Mouse (Mus musculus): Measurements from ENCODE around the gene Peg10. TPM values are rescaled to one million over a fixed set of nuclear protein-coding genes. Genes with fewer than 3 reads are reported as not detected.
"Not testable (repeated sequence)": the region's sequence is repeated elsewhere in the genome, so short reads cannot be mapped to it uniquely, and the experiment has no call there.

Peg10 gene
- total and polyA plus RNA-seq, 2 experiments from 2014 or later, result 0.42 to 6.5 TPM

- Histone ChIP-seq H3K9me3 (replicated peaks; ENCODE audit: control insufficient read depth, low read length) (no peaks in the 10 kb centered on the region), H3K36me3 (replicated peaks; ENCODE audit: control insufficient read depth, insufficient read depth, low read length) (no peaks in the 10 kb centered on the region), H3K4me3 (ENCODE audit: low read depth, low read length) (no peak overlapping the region), H3K4me2 (ENCODE audit: low read depth, low read length) (no peak overlapping the region), H3K27me3 (ENCODE audit: control insufficient read depth, insufficient read depth, low read length) (no peaks in the 10 kb centered on the region), H3K9ac (replicated peaks; ENCODE audit: low read depth, low read length) (no peak overlapping the region), H3K27ac (ENCODE audit: low read depth) (no peak overlapping the region), H3K4me1 (ENCODE audit: control insufficient read depth, insufficient read depth) (no peaks in the 10 kb centered on the region)
- ATAC-seq (ENCODE audit: insufficient read depth, low read depth), result no peak
- 61% methylated on average over 1 of the region's 1 CpGs for WGBS
- DNase-seq (ENCODE audit: low spot score), result no peak
- TF ChIP-seq CTCF (IDR thresholded peaks at IDR 0.05; ENCODE audit: low read depth) (no peak), EP300 (IDR thresholded peaks at IDR 0.05; ENCODE audit: low read depth) (no peak)
Measured at GRCm38 (mm10) chr6:4796281-4796680, 49.2 kb downstream of the Peg10 start.

- H3K36me3 ChIP-seq (replicated peaks; ENCODE audit: control insufficient read depth, insufficient read depth, low read length); H3K27me3 ChIP-seq (ENCODE audit: control insufficient read depth, insufficient read depth, low read length); H3K27ac ChIP-seq (ENCODE audit: low read depth); H3K9me3 ChIP-seq (replicated peaks; ENCODE audit: control insufficient read depth, low read length); H3K4me2 ChIP-seq (ENCODE audit: low read depth, low read length); H3K9ac ChIP-seq (replicated peaks; ENCODE audit: low read depth, low read length); ATAC-seq (ENCODE audit: insufficient read depth, low read depth); H3K4me3 ChIP-seq (ENCODE audit: low read depth, low read length); DNase-seq (ENCODE audit: low spot score); H3K4me1 ChIP-seq (ENCODE audit: control insufficient read depth, insufficient read depth): not testable (repeated sequence)
Measured at GRCm38 (mm10) chr6:4797317-4797716, 50.2 kb downstream of the Peg10 start.

DNA sequence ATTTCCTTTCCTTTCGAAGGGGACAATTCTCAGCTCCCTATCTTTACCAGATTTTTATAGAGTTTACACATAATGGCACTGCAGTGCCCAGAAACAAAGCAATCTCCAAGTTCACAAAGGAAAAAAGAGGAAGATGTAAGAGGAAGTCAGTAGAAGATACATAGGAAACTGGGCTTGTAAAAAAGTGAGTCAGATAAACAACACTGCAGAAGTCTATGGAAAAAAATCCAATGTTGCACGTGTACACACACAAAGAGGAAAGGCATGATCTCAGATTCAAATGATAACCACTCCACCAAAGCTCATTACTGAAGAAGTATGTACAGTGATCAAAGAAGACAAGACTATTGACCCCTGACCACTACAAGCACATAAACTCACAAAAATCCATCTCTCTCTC lies 51.3 kb downstream of the Peg10 start:
- no peak overlapping the region for H3K9ac ChIP-seq (replicated peaks; ENCODE audit: low read depth, low read length)
- no peak overlapping the region for H3K27ac ChIP-seq (ENCODE audit: low read depth)
- no peaks in the 10 kb centered on the region for H3K27me3 ChIP-seq (ENCODE audit: control insufficient read depth, insufficient read depth, low read length)
- TF ChIP-seq EP300 (IDR thresholded peaks at IDR 0.05; ENCODE audit: low read depth) (no peak), CTCF (IDR thresholded peaks at IDR 0.05; ENCODE audit: low read depth) (no peak)
- ATAC-seq (ENCODE audit: insufficient read depth, low read depth) (no peak), DNase-seq (ENCODE audit: low spot score) (no peak)
- H3K4me2 ChIP-seq (ENCODE audit: low read depth, low read length), result no peak overlapping the region
- H3K4me3 ChIP-seq (ENCODE audit: low read depth, low read length), result no peak overlapping the region
- no peaks in the 10 kb centered on the region for H3K4me1 ChIP-seq (ENCODE audit: control insufficient read depth, insufficient read depth)
- 39% methylated on average over 2 of the region's 2 CpGs for WGBS
- H3K9me3 ChIP-seq (replicated peaks; ENCODE audit: control insufficient read depth, low read length), result no peaks in the 10 kb centered on the region
- no peaks in the 10 kb centered on the region for H3K36me3 ChIP-seq (replicated peaks; ENCODE audit: control insufficient read depth, insufficient read depth, low read length)

DNA sequence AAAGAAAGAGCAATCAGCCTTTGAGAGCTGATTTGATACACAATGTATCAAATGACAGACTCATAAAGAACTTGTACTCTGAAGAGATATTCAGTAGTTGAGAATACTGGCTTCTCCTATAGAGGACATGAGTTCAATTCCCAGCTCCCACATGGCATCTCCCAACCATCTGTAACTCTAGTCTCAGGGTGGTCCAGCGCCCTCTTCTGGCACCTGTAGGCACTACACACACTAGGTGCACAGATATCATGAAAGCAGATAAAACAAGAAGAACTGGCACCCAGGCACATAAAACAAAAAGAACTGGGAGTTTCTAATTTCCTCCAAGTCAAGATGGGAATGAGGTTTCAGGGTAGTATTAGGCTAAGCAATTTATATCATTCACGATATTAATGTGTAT lies 52.3 kb downstream of the Peg10 start:
- Histone ChIP-seq H3K9me3 (replicated peaks; ENCODE audit: control insufficient read depth, low read length) (no peaks in the 10 kb centered on the region), H3K27me3 (ENCODE audit: control insufficient read depth, insufficient read depth, low read length) (no peaks in the 10 kb centered on the region), H3K4me3 (ENCODE audit: low read depth, low read length) (no peak overlapping the region), H3K36me3 (replicated peaks; ENCODE audit: control insufficient read depth, insufficient read depth, low read length) (no peaks in the 10 kb centered on the region), H3K4me1 (ENCODE audit: control insufficient read depth, insufficient read depth) (no peaks in the 10 kb centered on the region), H3K9ac (replicated peaks; ENCODE audit: low read depth, low read length) (no peak overlapping the region), H3K4me2 (ENCODE audit: low read depth, low read length) (no peak overlapping the region), H3K27ac (ENCODE audit: low read depth) (no peak overlapping the region)
- TF ChIP-seq EP300 (IDR thresholded peaks at IDR 0.05; ENCODE audit: low read depth) (no peak), CTCF (IDR thresholded peaks at IDR 0.05; ENCODE audit: low read depth) (no peak)
- ATAC-seq (ENCODE audit: insufficient read depth, low read depth) (no peak), DNase-seq (ENCODE audit: low spot score) (no peak)
- WGBS, result 65% methylated on average over 2 of the region's 2 CpGs

GRCm38 (mm10) chr6:4806981-4807380 lies 59.9 kb downstream of the Peg10 start:
- Histone ChIP-seq H3K4me2 (ENCODE audit: low read depth, low read length) (no peak overlapping the region), H3K27ac (ENCODE audit: low read depth) (no peak overlapping the region), H3K4me1 (ENCODE audit: control insufficient read depth, insufficient read depth) (no peaks in the 10 kb centered on the region), H3K27me3 (ENCODE audit: control insufficient read depth, insufficient read depth, low read length) (no peaks in the 10 kb centered on the region), H3K4me3 (ENCODE audit: low read depth, low read length) (no peak overlapping the region), H3K9ac (replicated peaks; ENCODE audit: low read depth, low read length) (no peak overlapping the region), H3K36me3 (replicated peaks; ENCODE audit: control insufficient read depth, insufficient read depth, low read length) (no peaks in the 10 kb centered on the region), H3K9me3 (replicated peaks; ENCODE audit: control insufficient read depth, low read length) (no peaks in the 10 kb centered on the region)
- no peak for ATAC-seq (ENCODE audit: insufficient read depth, low read depth)
- no peak for TF ChIP-seq CTCF (IDR thresholded peaks at IDR 0.05; ENCODE audit: low read depth)
- no peak for TF ChIP-seq EP300 (IDR thresholded peaks at IDR 0.05; ENCODE audit: low read depth)
- DNase-seq (ENCODE audit: low spot score), result no peak
- 73% methylated on average over 12 of the region's 12 CpGs for WGBS

Other genes with a start within 250 kb of the Peg10 start
- 357 and 430 TPM in 2 replicates for gene Col1a2, start 242.5 kb upstream of the Peg10 start, total RNA-seq (2014; rRNA removed; ENCODE audit: low replicate concordance)
- 197 and 212 TPM in 2 replicates for gene Col1a2, start 242.5 kb upstream of the Peg10 start, polyA plus RNA-seq (2015; fragmentation: Nextera tagmentation; extraction: Ambion mirVana)
- gene Casd1, start 146.5 kb upstream of the Peg10 start, total RNA-seq (2014; rRNA removed; ENCODE audit: low replicate concordance), result 44.6 and 47.5 TPM in 2 replicates
- gene Casd1, start 146.5 kb upstream of the Peg10 start, polyA plus RNA-seq (2015; fragmentation: Nextera tagmentation; extraction: Ambion mirVana), result 17.7 and 17.9 TPM in 2 replicates
- 31.3 and 36.6 TPM in 2 replicates for gene Sgce, start 99 bp upstream of the Peg10 start, total RNA-seq (2014; rRNA removed; ENCODE audit: low replicate concordance)
- 50.8 and 53.0 TPM in 2 replicates for gene Sgce, start 99 bp upstream of the Peg10 start, polyA plus RNA-seq (2015; fragmentation: Nextera tagmentation; extraction: Ambion mirVana)
- 11.3 and 11.6 TPM in 2 replicates for gene Ppp1r9a, start 155.6 kb downstream of the Peg10 start, total RNA-seq (2014; rRNA removed; ENCODE audit: low replicate concordance)
- gene Ppp1r9a, start 155.6 kb downstream of the Peg10 start, polyA plus RNA-seq (2015; fragmentation: Nextera tagmentation; extraction: Ambion mirVana), result 6.8 and 8.3 TPM in 2 replicates

Data from heart, postnatal 0 days (tissue).